Mouse (Mus musculus): ENCODE measurements at regions not wholly inside any gene's neighbourhood (a gene's known extent, or its start where the extent isn't known, plus 50 kb on each side); places are given as distances from the start of the nearest gene placed in this dataset.
"Not testable (repeated sequence)": the region's sequence is repeated elsewhere in the genome, so short reads cannot be mapped to it uniquely, and the experiment has no call there.

- no peak for DNase-seq
Observed at GRCm38 (mm10) chr13:35604765-35605164, 54.9 kb upstream of the Cdyl start.

GRCm38 (mm10) chr13:35606857-35607561, 52.6 kb upstream of the Cdyl start:
- DNase-seq, result not testable (repeated sequence)

- no peak for DNase-seq
Observed at GRCm38 (mm10) chr13:35607710-35608109, 51.9 kb upstream of the Cdyl start.
